Mouse (Mus musculus) spleen, adult 2 months (tissue): ENCODE results near the gene Arid1b. TPM values are rescaled to one million over a fixed set of nuclear protein-coding genes. Genes with fewer than 3 reads are reported as not detected.

Source experiments
- DNase-seq, 2 experiments: peaks; one replicate each; pipeline versions ENCODE4 v3.0.0 to v3.0.0-alpha.2; 2012 to 2021; ENCODE audit warnings: low spot score in 2 of 2, low read depth in 1 of 2
- H3K27ac ChIP-seq: fragments of 200-500 bp; 2 replicates; pipeline ENCODE4 v1.5.1; 2012; ENCODE audit warnings: low read length, inconsistent platforms; ENCODE audit not compliant: insufficient read depth
- H3K27me3 ChIP-seq: fragments of 200-500 bp; 2 replicates; pipeline ENCODE4 v1.6.1; 2012; ENCODE audit warnings: mild to moderate bottlenecking, moderate library complexity, low read length, inconsistent platforms; ENCODE audit not compliant: control insufficient read depth, insufficient read depth
- H3K36me3 ChIP-seq: fragments of 200-500 bp; 2 replicates; pipeline ENCODE4 v1.6.1; 2012; ENCODE audit warnings: mild to moderate bottlenecking, low read length, inconsistent platforms; ENCODE audit not compliant: control insufficient read depth, insufficient read depth
- H3K4me1 ChIP-seq: fragments of 200-500 bp; 2 replicates; pipeline ENCODE4 v1.6.1; 2011; ENCODE audit warnings: inconsistent platforms; ENCODE audit not compliant: control insufficient read depth, insufficient read depth, insufficient read length
- H3K4me3 ChIP-seq: fragments of 200-500 bp; 2 replicates; pipeline ENCODE4 v1.5.1; 2011; ENCODE audit warnings: mild to moderate bottlenecking, inconsistent platforms; ENCODE audit not compliant: insufficient read depth, insufficient read length; ENCODE audit errors: extremely low read depth
- CTCF ChIP-seq: fragments of 200-500 bp; IDR thresholded peaks from 2 replicates; pipeline ENCODE4 v1.5.1; 2011; ENCODE audit warnings: mild to moderate bottlenecking, inconsistent platforms; ENCODE audit not compliant: insufficient read depth, insufficient read length, insufficient replicate concordance; ENCODE audit errors: extremely low read depth
- POLR2A ChIP-seq: fragments of 200-500 bp; IDR thresholded peaks from 2 replicates; pipeline ENCODE4 v1.6.1; 2011; ENCODE audit warnings: low read depth, low read length, inconsistent platforms
- WGBS: fragments of 180-500 bp; shearing (Covaris S2); methylation state at CpG from one replicate; pipeline ENCODE4 v1.1.7; 2018; 5-methylcytosine and 5-hydroxymethylcytosine counted together
- polyA plus RNA-seq: library from polyadenylated mRNA; depleted of rRNA; stranded (reverse); fragments of >200 nt; gene quantifications from 2 replicates; pipeline ENCODE4 v1.2.3, GENCODE M21; 2012

The Arid1b gene
- polyA plus RNA-seq, 1 experiment: 53.5 TPM

DNA sequence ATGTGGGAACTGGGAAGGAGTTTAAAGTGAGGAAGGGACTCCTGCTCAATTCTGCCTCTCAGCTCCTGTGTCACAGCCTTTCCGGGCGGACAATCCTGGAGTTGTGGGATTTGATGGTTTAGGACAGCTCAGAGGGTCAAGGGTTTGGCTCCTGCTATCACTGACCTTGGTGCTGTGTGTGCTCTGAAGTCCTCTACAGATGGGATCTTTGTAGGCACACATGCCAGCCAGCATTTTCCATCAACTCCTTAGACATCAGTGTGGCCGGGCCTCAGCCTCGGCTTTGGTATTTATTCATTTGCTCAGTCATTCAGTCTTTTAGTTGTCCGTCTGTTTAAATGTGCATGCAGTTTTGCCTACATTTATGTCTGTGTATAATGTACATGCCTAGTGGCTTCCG, 206.5 kb downstream of the Arid1b start:
- Histone ChIP-seq H3K4me3 (no peak overlapping the region), H3K27me3 (no peaks in the 10 kb centered on the region), H3K27ac (no peak overlapping the region), H3K4me1 (peaks cover 9% of the 10 kb centered on the region; the same call in 1 of the 2 replicates), H3K36me3 (peaks cover 2% of the 10 kb centered on the region; the same call in 1 of the 2 replicates)
- no peak for DNase-seq
- TF ChIP-seq CTCF: no peak
- 94% methylated on average over 6 of the region's 6 CpGs for WGBS

DNA sequence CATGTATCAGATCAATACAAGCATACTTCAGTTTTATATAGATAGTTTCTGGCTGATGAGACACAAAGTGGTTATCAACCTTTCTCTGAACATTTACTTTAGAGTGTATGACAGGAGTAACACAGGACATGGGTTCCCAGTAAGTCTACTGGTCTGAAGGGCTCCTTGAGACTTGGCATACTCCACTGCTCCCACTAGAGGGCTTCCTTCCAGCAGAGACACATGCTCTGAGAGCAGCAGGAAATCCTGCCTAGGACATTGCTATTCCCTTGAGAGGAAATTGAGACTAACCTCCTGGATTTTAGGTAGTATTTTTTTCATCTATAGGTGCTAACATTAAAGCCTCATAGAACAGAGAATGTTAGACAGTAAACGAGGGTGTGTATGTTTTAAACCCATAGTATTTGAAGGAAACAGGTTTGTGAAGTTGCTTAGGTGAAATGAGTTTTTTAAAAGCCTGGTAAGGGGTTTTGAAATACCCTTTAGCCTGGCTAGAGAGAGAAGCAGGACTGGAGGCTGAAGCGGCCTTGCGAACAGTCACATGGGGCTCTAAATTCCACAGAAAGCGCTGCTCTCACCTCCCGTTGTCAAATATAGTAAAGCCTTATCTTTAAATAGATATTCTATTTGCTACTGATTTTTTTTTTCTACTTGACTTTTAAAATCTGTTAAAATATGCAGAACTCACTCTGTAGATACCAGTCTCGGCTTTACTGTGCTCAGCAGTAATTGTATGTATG, 207.9 kb downstream of the Arid1b start:
- Histone ChIP-seq H3K4me3 (no peak overlapping the region), H3K27me3 (no peaks in the 10 kb centered on the region), H3K27ac (no peak overlapping the region), H3K4me1 (peaks cover 6% of the 10 kb centered on the region; the same call in 1 of the 2 replicates), H3K36me3 (peaks cover 2% of the 10 kb centered on the region; the same call in 1 of the 2 replicates)
- 44% methylated on average over 6 of the region's 6 CpGs for WGBS
- peak in 1 of 2 experiments; percentile 51 for DNase-seq
- no peak for TF ChIP-seq POLR2A
- TF ChIP-seq CTCF: peak; percentile 52; the same call in 1 of the 2 replicates

DNA sequence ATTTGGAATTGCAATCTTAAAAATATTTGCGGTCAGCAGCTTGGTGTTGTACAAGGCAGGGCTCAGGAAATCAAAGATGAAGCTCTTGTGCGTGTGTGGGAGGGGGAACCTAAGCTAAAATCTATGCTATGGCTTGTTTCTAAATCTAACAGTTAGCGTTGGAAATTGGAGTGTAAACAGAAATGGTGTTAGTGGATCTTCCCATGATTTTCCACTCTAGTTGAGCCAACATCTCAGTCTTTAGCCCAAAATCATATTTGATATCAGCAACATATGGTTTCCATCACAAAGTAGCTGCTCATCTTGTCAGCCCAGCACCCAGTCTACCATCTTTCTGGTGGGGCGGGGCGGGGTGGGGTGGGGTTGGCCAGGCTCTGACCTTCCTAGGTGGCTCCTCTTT, 208.6 kb downstream of the Arid1b start:
- no peaks in the 10 kb centered on the region for H3K27me3 ChIP-seq
- peaks cover 2% of the 10 kb centered on the region; the same call in 1 of the 2 replicates for H3K36me3 ChIP-seq
- H3K27ac ChIP-seq: no peak overlapping the region
- H3K4me1 ChIP-seq: peaks cover 6% of the 10 kb centered on the region; the same call in 1 of the 2 replicates
- DNase-seq: no peak
- 82% methylated on average over 5 of the region's 5 CpGs for WGBS
- no peak overlapping the region for H3K4me3 ChIP-seq
- TF ChIP-seq CTCF (no peak), POLR2A (no peak)

DNA sequence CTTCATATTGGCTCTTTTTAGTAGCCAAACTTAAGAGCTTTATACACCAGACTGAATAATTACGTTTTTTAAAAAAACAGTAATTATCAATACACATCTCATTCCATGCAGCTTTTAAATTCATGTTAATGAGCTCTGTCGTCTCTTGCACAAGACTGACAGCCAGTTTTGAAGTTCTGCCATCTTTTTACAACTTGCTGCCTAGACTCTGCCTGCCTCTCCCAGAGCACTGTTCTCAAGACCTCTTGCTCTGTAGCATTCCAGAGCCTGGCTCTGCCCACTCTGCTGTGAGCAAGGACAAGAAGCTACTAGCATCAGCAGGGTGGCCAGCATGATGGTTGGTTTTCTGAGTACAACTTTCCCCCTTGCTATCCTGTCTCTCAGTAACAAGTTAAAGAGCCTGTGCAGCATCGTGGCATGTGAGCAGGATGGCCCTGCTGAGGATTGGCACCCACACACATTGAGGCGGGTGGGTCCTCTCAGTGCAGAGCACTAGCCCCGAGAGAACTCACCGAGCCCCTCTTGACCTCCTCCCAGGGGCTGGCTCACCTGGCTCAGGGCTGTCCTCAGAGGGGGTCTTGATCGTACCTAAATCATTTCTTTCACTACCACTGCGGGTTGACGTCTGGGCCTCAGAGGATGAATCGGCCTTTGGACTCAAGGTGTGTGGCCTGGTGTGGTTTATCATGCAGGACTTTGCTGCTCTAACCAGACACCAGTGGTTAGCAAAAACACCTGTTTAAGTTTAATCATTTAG, 209.4 kb downstream of the Arid1b start:
- Histone ChIP-seq H3K4me3 (no peak overlapping the region), H3K27me3 (no peaks in the 10 kb centered on the region), H3K27ac (no peak overlapping the region), H3K4me1 (peaks cover 4% of the 10 kb centered on the region; the same call in 1 of the 2 replicates), H3K36me3 (peaks cover 2% of the 10 kb centered on the region; the same call in 1 of the 2 replicates)
- 87% methylated on average over 10 of the region's 10 CpGs for WGBS
- no peak for DNase-seq
- no peak for TF ChIP-seq POLR2A

DNA sequence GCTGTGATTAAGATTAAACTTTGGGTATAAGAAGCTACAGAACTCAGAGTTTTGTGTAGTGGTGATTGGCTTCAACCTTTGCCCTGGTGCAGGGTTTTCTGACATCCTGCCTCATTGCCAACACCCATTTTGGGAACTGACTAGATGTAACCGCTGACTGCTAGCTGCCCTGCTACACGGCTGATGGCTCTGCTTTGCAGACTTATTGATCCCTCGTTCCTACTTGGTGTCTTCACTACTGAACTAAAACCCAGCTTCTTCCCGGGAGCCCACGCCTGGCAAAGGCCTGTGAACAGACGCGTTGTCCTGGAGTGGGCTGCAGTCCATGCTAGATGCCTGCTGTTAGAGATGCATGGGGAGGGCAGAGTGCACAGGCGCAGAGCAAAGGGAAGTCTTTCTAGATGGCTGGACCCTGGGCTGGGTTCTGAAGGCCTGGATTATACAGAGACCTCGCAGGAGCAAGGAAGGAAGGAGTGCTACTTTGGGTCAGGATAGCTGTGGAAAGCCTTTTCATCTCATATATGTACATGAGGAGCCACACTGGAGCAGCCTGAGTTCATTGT, 210.1 kb downstream of the Arid1b start:
- no peaks in the 10 kb centered on the region for H3K27me3 ChIP-seq
- no peak for DNase-seq
- 80% methylated on average over 9 of the region's 9 CpGs for WGBS
- H3K27ac ChIP-seq: no peak overlapping the region
- H3K4me3 ChIP-seq: no peak overlapping the region
- TF ChIP-seq POLR2A (no peak), CTCF (no peak)
- H3K36me3 ChIP-seq: peaks cover 2% of the 10 kb centered on the region; the same call in 1 of the 2 replicates
- H3K4me1 ChIP-seq: peaks cover 4% of the 10 kb centered on the region; the same call in 1 of the 2 replicates

DNA sequence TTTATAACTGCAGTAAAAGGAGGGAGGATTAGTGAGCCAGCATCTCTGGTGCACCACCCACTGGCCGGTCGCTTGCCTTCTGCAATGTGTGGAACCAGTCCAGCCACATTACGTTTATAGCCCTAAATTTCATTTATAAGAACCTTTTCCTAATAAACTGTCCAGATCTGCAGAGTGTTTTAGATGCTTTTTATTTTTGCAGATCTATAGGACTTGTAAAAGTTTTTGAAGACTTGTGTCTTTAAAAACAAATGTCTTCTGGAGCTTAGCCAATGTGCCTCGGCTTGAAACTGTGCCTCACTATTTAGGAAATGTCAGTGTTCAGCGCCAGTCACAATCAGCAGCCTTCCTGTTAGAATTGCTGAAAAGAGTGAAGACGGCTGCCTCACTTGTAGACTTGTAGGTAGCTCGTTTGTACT, 211.0 kb downstream of the Arid1b start:
- Histone ChIP-seq H3K27ac (no peak overlapping the region), H3K4me3 (no peak overlapping the region), H3K36me3 (peaks cover 2% of the 10 kb centered on the region; the same call in 1 of the 2 replicates), H3K27me3 (no peaks in the 10 kb centered on the region), H3K4me1 (peaks cover 4% of the 10 kb centered on the region; the same call in 1 of the 2 replicates)
- no peak for TF ChIP-seq CTCF
- TF ChIP-seq POLR2A: no peak
- WGBS: 57% methylated on average over 7 of the region's 7 CpGs
- no peak for DNase-seq
